Mouse (Mus musculus) heart, adult 11 months (tissue): Measurements from ENCODE around the gene Lsr.

ENCODE experiments used
- DNase-seq: peaks from one replicate; pipeline ENCODE4 v3.0.0; 2022

Lsr gene

DNA sequence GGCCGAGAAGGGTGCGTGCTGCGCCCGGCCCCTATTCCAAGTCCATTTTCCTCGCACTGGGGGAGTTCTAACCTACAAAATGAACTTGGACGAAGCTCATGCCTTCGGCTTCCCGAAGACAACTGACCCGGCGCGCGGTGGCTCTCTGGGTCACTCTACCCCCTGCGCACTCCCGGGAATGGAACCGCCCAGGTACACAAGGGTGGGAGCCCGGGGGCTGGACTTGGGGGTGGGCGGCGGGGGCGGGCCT, at the start of gene Lsr:
Gene Lsr (minus strand): TSS at position 214 of the 250 bp plus-strand sequence.
- DNase-seq = no peak

DNA sequence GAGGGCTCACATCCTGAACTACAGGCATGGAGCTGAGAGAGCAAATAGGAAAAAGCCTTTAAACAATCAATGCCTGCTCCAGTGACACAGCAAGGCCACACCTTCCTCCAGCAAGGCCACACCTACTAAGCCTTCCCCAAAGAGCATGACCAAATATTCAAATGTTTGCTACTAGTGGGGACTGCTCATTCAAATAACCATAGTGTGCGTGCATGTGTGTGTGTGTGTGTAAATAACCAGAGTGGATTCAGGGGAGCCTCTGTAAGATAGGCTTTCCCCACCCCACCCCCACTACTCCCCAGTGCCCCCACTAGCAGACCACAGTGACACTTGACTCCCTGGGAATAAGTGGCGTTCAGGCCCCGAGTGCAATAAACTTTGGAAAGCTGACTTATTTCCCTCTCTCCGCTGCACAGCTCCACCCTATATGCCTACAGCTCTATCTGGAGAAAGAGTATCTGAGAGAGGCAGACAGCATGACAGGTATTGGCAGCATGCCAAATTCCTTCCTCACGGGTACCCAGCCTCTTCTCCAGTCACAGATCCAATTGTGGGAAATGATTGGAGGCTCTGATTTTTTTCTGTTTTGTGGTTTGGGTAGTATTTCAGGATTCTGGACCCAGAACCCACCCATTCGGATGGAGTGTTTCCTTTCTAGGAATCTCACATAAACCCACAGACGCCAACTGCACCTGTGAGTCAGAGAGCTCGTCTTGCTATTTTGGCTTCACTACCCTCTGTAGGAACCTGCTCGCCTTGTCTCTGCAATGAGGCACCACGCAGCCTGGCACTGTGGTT, 44.0 kb upstream of the Lsr start:
- DNase-seq = no peak

DNA sequence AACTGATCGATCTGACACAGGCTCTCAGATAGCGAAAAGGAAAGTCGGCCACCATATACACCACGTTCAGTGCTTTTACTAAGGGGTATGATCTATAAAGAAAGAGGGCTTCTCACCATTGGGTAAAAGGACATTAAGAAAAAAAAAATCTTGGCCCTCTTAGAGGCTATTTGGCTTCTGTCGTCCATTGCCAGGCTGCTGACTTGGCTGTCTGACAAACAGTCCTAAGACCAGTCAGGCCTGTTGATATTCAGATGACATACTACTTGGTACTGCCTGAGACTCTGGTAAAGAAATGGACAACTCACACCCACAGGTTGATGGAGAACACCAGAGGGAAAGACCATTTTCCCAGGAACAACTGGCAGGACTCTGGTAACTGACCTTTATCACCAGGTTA, 39.7 kb upstream of the Lsr start:
- no peak for DNase-seq

DNA sequence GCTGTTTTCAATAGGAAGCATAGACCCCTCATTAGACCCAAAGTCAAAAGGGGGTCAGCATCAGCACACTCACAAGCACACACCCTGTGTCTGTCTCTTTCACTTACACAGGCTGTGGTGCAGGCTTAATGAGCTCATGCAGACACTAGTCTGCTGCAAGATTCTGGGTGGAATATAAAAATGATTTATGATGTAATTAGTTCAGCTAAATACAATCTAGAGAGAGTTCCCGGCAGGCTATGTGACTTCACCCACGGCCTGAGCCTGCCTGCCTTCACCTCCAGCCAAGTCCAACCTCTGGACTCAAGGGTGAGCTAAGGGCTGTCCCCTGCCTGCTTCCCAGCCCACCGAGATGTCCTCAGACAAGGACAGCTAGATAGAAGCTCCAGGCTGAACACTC, 35.6 kb upstream of the Lsr start:
- no peak for DNase-seq

DNA sequence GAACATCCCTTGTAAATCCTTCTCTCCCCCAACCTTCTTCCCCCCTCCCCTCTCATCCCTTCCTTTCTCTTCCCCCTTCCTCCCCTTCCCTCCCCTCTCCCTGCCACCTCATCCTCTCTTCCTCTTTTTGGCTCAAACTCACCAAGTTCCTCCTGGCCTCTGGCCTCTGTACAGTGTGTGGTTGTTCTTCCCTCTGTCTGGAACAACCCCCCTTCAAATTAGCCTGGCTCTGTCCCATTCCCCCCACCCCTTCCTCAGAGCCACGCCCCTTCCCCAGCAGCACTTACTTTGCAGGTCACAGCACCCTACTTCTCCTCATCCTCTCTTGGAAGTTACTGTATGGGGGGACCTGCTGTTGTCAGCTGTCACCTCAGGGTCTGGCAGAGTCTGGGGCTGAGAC, 34.9 kb upstream of the Lsr start:
- DNase-seq = peak; percentile 94

DNA sequence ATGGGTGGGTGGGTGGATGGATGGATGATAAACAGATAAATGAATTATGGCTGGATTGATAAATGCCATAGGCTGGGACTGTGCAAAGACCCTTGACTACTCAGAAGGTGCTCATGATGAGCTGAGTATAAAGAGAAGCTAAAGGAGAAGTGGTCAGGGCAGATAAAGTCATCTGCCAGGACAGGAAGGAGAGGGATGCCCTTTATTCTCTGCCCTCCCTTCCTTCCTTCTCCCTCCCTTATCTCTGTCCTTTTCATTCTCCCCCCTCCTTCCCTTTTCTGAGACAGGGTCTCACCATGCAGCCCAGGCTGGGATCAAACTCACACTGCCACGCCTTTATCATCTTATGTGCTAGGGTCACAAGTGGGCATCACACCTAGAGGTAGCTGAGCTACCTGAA, 34.5 kb upstream of the Lsr start:
- no peak for DNase-seq

DNA sequence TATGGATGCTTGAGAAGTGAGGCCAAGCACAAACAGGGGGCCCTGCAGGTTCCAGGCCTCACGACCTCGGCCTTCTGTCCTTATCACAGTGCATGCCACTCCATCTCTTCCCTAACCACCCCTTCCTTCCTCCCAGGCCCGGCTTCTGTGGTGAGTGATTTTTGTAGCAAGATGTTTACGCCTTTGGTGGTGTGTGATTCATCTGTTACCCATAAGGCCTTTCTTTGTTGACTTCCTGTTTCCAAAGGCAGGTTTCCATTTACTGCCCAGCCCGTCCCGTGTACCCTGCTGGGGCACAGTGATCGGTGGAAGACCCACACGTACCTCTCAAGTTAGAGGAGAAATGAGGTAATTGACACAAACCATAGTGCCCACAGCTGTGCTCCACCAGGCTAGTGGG, 29.4 kb upstream of the Lsr start:
- peak; percentile 97 for DNase-seq

DNA sequence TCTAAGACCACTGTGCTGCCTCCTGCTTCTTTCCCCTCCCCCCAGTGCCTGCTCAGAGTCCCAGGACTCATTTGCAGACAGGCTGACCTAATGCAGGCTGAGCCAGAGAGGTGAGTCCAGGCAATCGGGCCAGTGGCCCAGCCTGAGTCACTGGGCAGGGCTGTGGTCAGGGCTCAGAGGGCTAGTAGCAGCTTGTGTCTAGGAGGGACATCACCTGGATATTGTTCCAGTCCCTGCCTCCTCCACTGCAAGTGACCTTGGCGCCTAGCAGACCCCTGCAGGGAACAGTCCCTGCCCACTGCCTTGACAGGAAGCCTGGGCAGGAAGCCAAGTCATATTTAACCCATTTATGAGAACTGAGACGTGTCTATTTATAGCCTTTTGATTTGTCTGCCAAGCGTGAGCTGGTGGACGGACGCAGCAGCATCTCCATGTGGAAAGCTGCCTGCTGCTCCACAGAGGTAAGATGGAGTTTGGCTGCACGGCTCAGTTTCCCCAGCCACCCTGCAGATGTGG, 27.3 kb upstream of the Lsr start:
- peak; percentile 98 for DNase-seq

DNA sequence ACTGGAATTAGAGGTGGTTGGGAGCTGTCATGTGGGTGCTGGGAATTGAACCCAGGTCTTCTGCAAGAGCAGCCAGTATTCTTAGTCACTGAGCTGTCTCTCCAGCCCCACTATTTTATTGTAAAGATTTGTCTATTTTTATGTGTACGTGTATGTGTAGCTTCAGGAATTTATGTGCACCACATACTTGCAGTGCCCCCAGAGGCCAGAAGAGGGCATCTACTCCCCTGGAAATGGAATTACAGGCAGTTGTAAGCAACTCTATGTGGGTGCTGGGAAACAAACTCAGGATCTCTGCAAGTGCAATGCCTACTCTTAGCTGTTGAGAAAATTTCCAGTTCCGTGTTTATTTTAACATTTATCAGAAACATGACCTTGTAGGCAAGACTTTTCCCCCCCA, 23.2 kb upstream of the Lsr start:
- no peak for DNase-seq

DNA sequence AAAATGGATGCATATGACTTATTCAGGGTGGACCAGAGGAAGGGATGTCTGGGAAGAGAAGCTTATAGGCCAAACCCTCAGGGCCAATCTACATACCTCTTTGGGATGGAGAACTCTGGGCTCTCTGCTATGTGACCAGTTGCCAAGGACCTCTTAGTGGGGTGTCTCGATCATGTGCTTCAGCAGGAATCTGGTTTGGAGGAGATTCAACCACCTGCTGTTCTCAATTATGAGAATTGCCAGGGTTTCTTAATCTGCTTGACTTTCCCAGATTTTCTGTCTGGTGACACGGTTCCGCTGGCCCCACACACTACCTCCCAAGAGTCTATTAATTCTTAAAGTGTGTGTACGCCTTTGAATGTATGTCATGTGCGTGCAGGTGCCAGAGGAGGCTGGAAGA, 20.7 kb upstream of the Lsr start:
- no peak for DNase-seq

DNA sequence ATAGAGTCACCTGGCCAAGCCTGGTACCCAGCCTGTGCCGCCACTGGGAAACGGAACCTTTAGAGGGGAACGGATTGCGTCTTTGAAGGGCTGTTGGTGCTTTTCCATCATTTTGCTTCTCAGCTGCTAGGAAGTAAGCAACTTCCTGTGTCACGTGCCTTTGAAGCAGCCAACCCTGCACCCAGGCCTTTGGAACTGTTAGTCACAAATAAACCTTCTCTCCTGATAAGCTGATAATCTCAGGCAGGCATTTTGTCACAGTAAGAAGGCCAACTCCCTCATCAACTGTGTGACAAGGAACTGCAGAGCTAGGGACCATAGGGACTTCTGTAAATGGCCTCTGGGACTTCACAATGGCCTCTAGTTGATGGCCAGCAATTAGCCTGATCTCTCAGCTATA, 18.9 kb upstream of the Lsr start:
- no peak for DNase-seq

DNA sequence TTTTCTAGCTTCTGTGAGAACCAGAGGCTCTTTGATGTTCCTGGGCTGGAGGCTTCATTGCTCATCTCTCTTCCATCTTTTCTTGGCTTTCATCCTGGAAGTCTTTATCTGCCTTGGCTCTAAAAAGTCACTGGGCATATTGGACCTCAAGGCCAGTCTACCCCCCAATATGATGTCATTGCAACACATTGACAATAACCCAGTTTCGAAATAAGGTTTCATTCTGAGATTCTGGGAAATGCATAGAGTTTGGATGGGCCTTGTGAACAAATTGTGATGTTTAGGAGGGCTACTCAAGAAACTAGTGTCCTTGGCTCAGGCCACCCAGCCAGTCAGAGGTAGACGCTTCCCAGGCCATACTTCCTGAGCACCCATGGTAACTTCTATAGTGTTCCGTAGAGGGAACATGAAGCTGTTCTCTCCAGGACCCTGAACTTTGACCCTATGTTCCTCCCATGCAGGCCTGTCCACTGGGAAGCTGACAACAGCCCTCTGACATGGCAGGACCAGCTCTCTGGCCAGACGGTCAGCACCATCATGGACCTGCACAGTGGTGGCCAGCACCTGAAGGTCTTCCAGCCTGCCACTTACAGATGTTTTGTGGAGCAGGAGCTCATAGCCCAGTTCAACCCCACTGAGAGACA, 15.4 kb upstream of the Lsr start:
- DNase-seq = no peak

DNA sequence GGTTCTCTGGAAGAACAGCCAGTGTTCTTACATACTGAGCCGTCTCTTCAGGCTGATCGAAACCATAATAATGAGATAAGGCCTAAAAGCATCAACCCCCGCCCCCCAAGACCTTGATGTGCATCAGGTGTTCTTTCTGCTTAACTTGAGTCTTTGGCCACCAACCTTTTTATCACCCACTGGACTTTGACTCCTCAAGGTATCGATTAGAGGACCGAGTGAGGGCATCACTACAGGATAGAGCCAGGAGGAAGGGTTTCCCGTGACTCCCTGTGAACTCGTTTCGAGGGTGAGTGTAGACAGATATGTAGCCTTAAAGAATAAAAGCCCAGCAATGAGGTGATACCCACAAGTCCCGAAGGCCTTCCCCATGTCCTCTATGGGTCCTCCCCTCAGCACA, 12.1 kb upstream of the Lsr start:
- no peak for DNase-seq

DNA sequence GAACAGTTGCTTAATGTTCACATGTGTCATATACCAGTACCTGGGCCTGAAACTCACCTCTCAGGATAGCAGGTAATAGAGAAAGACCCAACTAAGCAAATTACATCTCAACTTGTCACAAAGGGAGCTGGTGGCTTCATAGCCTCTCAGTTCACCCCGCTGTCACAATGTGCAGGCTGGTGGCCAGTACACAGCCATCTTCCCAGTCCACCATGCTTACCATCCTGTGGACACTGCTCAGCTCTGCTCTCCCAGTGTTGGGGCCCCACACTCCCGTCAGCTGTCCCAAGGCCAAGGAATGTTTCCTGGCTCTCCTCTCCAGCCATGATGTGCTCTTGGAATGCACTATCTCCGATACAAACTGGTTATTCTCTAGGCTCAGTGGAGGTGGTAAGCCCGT, 8.4 kb upstream of the Lsr start:
- DNase-seq = no peak

DNA sequence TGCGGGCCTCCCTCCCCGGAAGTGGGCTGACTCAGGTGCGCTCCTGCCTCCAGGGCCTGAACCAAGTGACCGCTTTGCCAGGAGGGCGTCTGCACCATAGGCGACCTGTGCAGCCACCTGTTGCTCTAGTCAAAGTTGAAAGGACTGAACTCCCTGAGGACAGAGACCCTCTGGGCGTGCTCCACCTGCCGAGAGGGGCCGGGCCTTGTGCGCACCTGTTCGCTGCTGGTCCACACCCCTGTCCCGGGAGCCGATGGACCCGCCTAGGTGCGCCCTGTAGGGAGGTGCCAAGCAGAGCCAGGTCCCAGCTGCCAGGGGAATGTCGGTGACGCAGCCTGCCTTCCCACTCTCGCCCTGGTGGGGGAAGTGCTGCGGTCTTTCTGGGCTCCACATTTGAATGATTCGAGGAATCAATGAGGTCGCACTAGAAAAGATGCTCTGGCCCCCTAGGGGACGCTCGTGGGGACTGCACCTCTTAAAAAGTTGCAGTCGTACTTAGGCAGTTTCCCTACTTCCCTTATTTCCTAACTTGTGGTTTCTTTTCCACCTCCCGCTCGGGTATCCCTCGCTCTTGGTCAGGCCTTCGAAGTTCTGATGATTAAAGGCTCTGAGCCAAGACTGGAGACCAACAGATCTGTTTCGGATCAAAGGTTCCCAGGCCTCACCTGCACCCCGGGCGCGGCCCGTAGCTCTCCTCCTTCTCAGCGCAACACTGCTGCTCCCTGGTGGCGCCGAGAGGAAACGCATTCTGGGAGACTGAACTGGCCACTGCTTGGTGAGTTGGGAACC, 431 bp upstream of the Lsr start, which contains the start of gene Fam187b:
Gene Fam187b (plus strand): TSS at position 290 of the 789 bp plus-strand sequence.
- DNase-seq = peak; percentile 98

DNA sequence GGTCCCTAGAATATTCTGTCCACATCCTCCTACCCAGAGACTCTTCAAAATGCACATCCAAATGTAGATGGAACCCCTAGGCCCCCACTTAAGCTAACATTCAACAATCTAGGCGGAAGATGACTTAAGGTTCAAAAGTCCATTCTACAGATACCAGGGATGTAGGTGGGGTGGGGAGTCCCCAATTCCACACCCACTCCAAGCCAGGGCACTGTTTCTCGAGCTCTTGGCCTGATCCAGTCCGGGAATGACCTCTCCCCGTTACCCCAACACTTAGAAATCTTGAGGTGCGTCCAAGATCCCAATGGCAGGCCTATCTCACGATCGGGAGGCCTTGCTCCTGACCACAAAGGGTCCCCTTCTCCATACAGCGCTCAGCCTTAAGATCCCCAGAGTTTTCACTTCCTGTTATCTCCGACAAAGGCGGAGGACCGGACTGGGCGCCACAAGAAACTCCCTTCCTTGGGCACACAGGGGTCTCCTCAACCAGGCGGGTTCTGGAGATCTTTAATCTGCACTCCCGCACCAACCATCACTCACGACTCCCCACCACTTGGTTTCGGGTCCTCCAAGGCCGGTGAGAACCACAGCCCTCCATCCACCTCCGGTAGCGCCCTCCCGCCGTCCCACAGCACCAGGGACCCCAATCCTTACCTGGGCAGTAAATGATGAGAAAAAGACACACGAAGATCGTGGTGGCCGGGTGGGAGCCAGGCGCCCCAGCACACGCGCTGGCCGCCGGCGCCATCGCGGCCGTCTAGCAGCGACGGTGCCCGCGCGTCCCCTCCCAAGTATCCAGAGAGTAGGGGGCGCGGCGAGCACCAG, 626 bp downstream of the Lsr start:
- peak; percentile 90 for DNase-seq

DNA sequence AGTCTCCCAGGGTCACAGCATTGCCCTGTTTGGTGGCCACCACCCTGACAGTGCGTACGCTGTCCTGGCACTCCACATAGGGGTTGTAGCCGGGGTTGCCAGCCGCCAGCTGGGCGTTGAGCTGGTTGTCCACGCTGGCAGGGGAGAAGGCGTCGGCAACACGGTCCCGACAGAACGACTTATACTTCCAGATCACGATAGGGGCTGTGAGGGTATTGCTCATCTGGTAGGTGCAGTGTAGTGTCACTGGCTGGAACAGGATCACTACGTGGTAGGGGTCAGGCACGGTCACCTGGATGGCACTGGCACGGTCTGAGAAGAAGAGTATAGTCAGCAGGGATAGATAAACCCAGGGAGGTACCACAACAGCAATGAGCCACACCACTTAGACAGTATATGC, 1.4 kb downstream of the Lsr start:
- peak; percentile 88 for DNase-seq

DNA sequence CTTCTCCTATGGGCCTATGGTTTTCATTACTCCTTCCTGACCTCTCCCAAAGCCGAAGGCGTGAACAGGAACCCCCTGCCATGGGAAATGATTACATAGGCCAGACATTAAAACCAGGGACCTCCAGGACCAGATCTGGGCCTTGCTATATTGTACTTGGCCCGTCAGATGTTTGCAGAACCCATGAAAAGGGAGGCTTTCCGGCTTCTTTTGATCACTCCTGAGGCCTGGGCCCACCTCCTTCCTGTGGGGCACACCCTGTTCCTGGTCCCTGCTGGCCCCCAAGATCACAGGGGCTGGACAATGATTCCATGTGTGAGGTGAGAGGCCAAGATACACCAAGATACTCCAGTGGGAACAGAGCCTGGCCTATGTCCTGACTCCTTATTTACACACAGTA, 4.1 kb downstream of the Lsr start:
- DNase-seq = peak; percentile 97

DNA sequence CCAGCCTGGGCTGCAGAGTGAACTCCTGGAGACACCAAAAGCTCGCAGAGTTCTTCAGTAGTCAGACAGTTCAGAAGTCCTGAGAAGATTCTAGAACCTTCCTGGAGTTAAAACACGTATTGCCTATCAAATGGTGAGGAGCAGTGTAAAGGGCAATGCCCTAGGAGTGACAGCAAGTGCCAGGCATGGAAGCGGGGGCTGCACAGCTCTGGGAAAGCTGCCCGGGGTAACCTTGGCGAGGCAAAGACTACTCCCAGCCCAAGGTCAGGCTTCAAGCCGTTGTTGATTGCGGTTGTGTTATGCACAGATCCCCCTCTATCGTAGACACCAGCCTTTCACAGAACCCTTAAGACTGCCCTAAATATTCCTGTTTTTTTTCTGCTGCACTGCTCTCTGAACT, 4.7 kb downstream of the Lsr start:
- no peak for DNase-seq

DNA sequence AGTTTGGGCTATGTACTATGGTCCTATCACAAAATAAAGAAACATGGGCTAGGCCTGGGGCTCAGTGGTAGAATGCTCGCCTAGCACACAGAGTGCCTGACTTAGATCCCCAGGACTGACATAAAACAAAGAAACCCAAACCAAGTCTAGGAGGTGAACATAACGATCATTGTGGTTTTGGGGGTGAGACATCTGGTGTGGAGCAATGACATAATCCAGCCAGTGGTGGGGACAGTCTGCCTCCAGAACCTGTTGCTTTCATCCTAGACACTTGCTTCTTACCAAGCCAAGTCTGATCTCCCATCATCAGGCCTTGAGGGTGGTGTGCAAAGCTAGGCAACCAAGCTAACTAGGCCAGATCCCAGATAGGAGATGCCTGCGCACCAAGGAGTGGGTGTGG, 6.6 kb downstream of the Lsr start:
- no peak for DNase-seq

DNA sequence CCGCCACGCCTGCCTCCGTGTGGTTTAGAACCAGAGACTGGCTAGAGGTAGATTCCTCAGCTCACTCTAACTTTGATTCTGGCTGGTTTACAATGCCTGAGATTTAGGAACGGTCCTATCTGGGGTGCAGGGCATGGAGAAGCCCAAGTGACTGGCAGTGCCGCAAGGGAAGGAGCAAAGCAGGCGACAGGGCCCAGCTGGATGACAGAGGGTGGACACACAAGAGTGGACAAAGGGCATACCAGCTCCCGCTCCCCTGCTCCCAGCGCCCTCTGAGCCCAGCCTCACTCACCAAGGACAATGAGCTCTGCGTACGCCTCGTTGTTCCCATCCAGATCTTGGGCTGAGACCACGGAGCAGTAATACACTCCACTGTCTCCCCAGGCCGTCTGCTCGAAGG, 7.6 kb downstream of the Lsr start:
- DNase-seq = peak; percentile 86

DNA sequence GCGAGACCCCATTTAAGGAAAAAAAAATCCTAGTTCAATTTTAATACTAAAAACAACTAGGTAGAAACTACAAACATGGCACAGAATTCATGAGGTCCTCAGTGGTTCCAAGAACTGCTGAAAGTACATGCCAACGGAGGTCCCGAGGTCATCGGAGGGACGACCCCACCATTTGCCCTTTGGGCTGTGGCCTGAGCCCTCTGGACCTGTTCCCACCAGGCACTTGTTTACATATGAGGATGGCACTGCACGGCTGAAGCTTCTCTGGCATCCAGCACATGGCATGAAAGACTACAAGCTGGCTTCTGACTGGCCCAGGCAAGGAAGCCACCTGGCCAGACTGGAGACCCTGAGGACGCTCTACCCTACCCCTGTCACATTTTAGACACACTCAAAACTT, 8.9 kb downstream of the Lsr start:
- no peak for DNase-seq

DNA sequence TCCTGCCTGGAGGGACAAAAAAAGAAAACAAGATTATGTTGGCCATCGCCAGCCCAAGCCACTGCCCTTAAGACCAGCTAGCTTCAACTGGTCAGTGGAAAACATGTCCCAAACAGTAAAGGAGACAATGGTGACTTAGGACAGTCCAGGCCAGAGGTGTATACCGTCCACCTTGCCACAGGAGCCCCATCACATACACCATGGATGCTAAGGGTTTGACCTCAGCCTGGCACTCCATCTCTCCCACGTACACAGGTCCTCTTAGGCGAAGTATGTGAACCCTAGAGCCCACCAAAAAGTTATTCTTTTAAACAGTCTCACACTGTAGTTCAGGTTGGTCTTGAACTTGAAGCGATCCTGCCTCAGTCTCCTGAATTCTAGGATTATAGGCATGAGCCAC, 10.4 kb downstream of the Lsr start:
- no peak for DNase-seq
